Mouse (Mus musculus) erythroblast, embryonic 14.5 days (primary cell): ENCODE measurements at regions not wholly inside any gene's neighbourhood (a gene's known extent, or its start where the extent isn't known, plus 50 kb on each side); places are given as distances from the start of the nearest gene placed in this dataset.

Experiments
- GATA1 ChIP-seq: IDR thresholded peaks from 2 replicates; pipeline ENCODE4 v1.6.1; 2012; ENCODE audit warnings: low read length, inconsistent platforms, mixed read lengths
- TAL1 ChIP-seq: IDR thresholded peaks from 3 replicates; pipeline ENCODE4 v1.6.1; 2012; ENCODE audit warnings: low read length, inconsistent platforms, mixed read lengths

GRCm38 (mm10) chr13:37602256-37602655, 175.9 kb upstream of the Rreb1 start:
- no peak for TF ChIP-seq TAL1
- TF ChIP-seq GATA1 = no peak
